Mouse (Mus musculus) E14TG2a.4 (cell line): ENCODE results near the gene Ercc6l2.

ENCODE experiments used
- CTCF ChIP-seq: conservative IDR thresholded peaks from 2 replicates; pipeline ENCODE4 v1.5.1; 2014; ENCODE audit warnings: low read length
- NANOG ChIP-seq: IDR thresholded peaks from 2 replicates; pipeline ENCODE4 v1.6.1; 2014; ENCODE audit warnings: borderline replicate concordance, low read length, mixed read lengths
- POU5F1 ChIP-seq: IDR thresholded peaks from 2 replicates; pipeline ENCODE4 v1.6.1; 2014; ENCODE audit warnings: low read length, borderline replicate concordance

GRCm38 (mm10) chr13:63801289-63801688 lies 13.8 kb upstream of the Ercc6l2 start:
- TF ChIP-seq CTCF (no peak), NANOG (no peak), POU5F1 (no peak)
